Mouse (Mus musculus) testis, adult 2 months (tissue): ENCODE results near the gene Cmtm7.

Experiments used
- CTCF ChIP-seq: fragments of 200-500 bp; IDR thresholded peaks from 2 replicates; pipeline ENCODE4 v1.5.1; 2012; ENCODE audit warnings: low read depth, mild to moderate bottlenecking, inconsistent platforms, low read length, moderate library complexity; ENCODE audit not compliant: control insufficient read depth, insufficient read depth, insufficient replicate concordance
- POLR2A ChIP-seq: fragments of 200-500 bp; IDR thresholded peaks from 2 replicates; pipeline ENCODE4 v1.6.1; 2012; ENCODE audit warnings: low read depth, mild to moderate bottlenecking, inconsistent platforms, low read length, moderate library complexity; ENCODE audit not compliant: control insufficient read depth

DNA sequence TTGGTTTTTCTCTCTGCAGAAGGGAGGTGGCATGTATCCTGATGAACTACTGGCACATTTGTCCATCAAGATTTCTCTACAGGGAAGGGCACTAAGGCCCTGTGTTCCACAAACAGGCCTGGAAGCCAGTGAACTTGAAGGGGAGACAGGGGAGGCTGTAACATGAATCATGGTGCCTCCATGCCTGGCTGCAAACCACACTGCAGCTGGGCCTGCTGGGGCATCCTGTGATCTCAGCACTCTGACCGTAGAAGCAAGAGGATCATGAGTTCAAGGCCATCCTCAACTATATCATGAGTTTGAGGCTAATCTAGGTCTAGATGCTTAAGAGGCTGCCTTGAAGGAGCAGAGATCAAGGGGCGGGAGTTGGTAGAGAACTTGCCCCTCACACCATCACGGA lies 5.3 kb downstream of the Cmtm7 start:
- TF ChIP-seq CTCF (no peak), POLR2A (no peak)
